ENCODE assay signal across 23 mouse cellular contexts in genomic region chr2:52478501-52478900, GRCm38 (mm10).
"Had no signal": no experiment of that assay in that cellular context is flagged by ENCODE, and none has a peak within 500 bp of the region (broad histone marks: within the 10 kb centered on the region; RNA-seq: fewer than 3 reads in every experiment).

No protein-coding gene starts in this region.

- H3K36me3 ChIP-seq: heart, embryonic 10.5 days; heart, embryonic 12.5 days; hindbrain, embryonic 10.5 days; intestine, embryonic 15.5 days; limb, embryonic 10.5 days; limb, embryonic 12.5 days; liver, embryonic 12.5 days had no signal

- H3K9ac ChIP-seq: heart, embryonic 12.5 days; hindbrain, embryonic 12.5 days; hindbrain, embryonic 14.5 days; intestine, embryonic 15.5 days; limb, embryonic 12.5 days; liver, embryonic 12.5 days; liver, embryonic 14.5 days had no signal

- H3K4me3 ChIP-seq: gastrocnemius, adult 2 months; heart, adult 2 months; heart, embryonic 10.5 days; heart, embryonic 12.5 days; hindbrain, embryonic 10.5 days; hindbrain, embryonic 12.5 days; intestine, embryonic 15.5 days; layer of hippocampus, adult 2 months; left cerebral cortex, adult 2 months; limb, embryonic 10.5 days; limb, embryonic 12.5 days; liver, embryonic 12.5 days had no signal

- DNase-seq: gastrocnemius, adult 2 months; gastrocnemius, postnatal 10 days; gastrocnemius, postnatal 25 days; heart, adult 2 months; heart, postnatal 10 days; heart, postnatal 4 days; kidney, adult 18-20 months; kidney, adult 8-10 months; kidney, postnatal 10 days; kidney, postnatal 25 days; kidney, postnatal 4 days had no signal

- H3K27ac ChIP-seq: gastrocnemius, adult 2 months; heart, adult 2 months; hindbrain, embryonic 10.5 days; hindbrain, embryonic 12.5 days; hindbrain, embryonic 14.5 days; intestine, embryonic 15.5 days; layer of hippocampus, adult 2 months; left cerebral cortex, adult 2 months; limb, embryonic 10.5 days; limb, embryonic 12.5 days; liver, embryonic 12.5 days; liver, embryonic 14.5 days had no signal

- H3K27me3 ChIP-seq: heart, embryonic 12.5 days; hindbrain, embryonic 12.5 days; intestine, embryonic 15.5 days; liver, embryonic 12.5 days had no signal

- H3K4me1 ChIP-seq: hindbrain, embryonic 10.5 days; hindbrain, embryonic 12.5 days; intestine, embryonic 15.5 days; limb, embryonic 10.5 days; limb, embryonic 12.5 days had no signal
